Mouse (Mus musculus) spleen, adult 2 months (tissue): ENCODE data around the gene Mia2.

ENCODE experiments used
- CTCF ChIP-seq: fragments of 200-500 bp; IDR thresholded peaks from 2 replicates; pipeline ENCODE4 v1.5.1; 2011; ENCODE audit warnings: mild to moderate bottlenecking, inconsistent platforms; ENCODE audit not compliant: insufficient read depth, insufficient read length, insufficient replicate concordance; ENCODE audit errors: extremely low read depth
- POLR2A ChIP-seq: fragments of 200-500 bp; IDR thresholded peaks from 2 replicates; pipeline ENCODE4 v1.6.1; 2011; ENCODE audit warnings: low read depth, low read length, inconsistent platforms

DNA sequence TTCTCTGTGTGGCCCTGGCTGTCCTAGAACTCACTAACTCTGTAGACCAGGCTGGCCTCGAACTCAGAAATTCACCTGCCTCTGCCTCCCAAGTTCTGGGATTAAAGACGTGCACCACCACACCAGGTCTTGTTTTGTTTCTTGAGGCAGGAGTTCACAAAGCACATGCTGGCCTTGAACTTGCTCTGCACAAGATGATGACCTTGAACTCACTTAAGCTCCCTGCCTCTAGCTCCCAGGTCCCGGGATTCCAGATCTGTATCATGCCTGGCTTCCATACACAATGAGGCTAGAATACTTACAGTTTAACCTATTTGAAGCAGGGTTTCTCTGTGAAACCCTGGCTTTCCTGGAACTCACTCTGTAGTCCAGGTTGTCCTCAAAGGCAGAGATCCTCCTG lies 121.7 kb downstream of the Mia2 start:
- TF ChIP-seq POLR2A (no peak), CTCF (no peak)
